Mouse (Mus musculus) ZHBTc4 (cell line): Measurements from ENCODE around the gene Ppm1n.

Experiments
- DNase-seq: peaks from one replicate; pipeline ENCODE4 v3.0.0-alpha.2; 2011; ENCODE audit warnings: low read depth, low spot score

The Ppm1n gene

GRCm38 (mm10) chr7:19252078-19252477 lies 27.8 kb downstream of the Ppm1n start:
- DNase-seq: no peak

GRCm38 (mm10) chr7:19247511-19247910 lies 32.4 kb downstream of the Ppm1n start:
- no peak for DNase-seq

GRCm38 (mm10) chr7:19246855-19247254 lies 33.0 kb downstream of the Ppm1n start:
- DNase-seq: no peak

GRCm38 (mm10) chr7:19245083-19245482 lies 34.8 kb downstream of the Ppm1n start:
- DNase-seq: no peak

GRCm38 (mm10) chr7:19243858-19244257 lies 36.0 kb downstream of the Ppm1n start:
- DNase-seq: no peak

- DNase-seq: no peak
Measured at GRCm38 (mm10) chr7:19242005-19242404, 37.9 kb downstream of the Ppm1n start.

- no peak for DNase-seq
Measured at GRCm38 (mm10) chr7:19240905-19241463, 38.9 kb downstream of the Ppm1n start.

- DNase-seq: no peak
Measured at GRCm38 (mm10) chr7:19239986-19240385, 39.9 kb downstream of the Ppm1n start.

GRCm38 (mm10) chr7:19239423-19239822 lies 40.4 kb downstream of the Ppm1n start:
- DNase-seq: peak; percentile 91

GRCm38 (mm10) chr7:19238344-19238743 lies 41.5 kb downstream of the Ppm1n start:
- DNase-seq: no peak

GRCm38 (mm10) chr7:19236411-19236810 lies 43.5 kb downstream of the Ppm1n start:
- DNase-seq: no peak

- no peak for DNase-seq
Measured at GRCm38 (mm10) chr7:19235092-19235671, 44.7 kb downstream of the Ppm1n start.

GRCm38 (mm10) chr7:19234652-19235051 lies 45.2 kb downstream of the Ppm1n start:
- DNase-seq: no peak

- no peak for DNase-seq
Measured at GRCm38 (mm10) chr7:19231849-19232248, 48.0 kb downstream of the Ppm1n start.

- DNase-seq: no peak
Measured at GRCm38 (mm10) chr7:19230899-19231298, 49.0 kb downstream of the Ppm1n start.

- no peak for DNase-seq
Measured at GRCm38 (mm10) chr7:19230041-19230580, 49.8 kb downstream of the Ppm1n start.

GRCm38 (mm10) chr7:19229404-19229803 lies 50.5 kb downstream of the Ppm1n start:
- no peak for DNase-seq

GRCm38 (mm10) chr7:19228793-19229148 lies 51.1 kb downstream of the Ppm1n start:
- no peak for DNase-seq

GRCm38 (mm10) chr7:19227883-19228792 lies 51.7 kb downstream of the Ppm1n start, which contains the start of gene Opa3:
Gene Opa3, plus strand, starts transcription at chr7:19228334.
- DNase-seq: peak; percentile 100

GRCm38 (mm10) chr7:19226817-19227797 lies 52.8 kb downstream of the Ppm1n start:
- DNase-seq: no peak
